Comparison of ENCODE assay signal across 8 mouse cellular contexts in the genomic region with DNA sequence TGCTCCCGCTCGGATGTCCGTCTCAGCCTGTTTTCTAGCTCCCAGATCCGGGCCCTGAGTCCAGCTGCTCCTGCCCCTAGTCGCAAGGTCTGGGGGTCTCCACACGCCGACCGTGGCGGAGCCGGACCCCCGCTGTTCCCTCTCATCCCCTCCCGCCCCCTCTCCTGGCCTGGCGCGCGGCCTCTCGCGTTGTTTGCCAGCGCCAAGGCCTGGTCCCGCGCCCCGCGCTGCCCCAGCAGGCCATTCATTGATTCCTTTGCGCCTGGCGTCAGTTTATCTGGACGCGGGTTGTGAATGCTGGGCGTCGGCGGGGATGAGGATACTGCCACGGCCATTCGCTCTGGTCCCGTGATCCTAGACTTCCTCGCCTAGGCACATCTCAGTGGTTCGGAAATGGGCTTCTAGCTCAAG. TPM values are rescaled to one million over a fixed set of nuclear protein-coding genes. Genes with fewer than 3 reads are reported as not detected.
DNase-seq lines count a peak whose midpoint lies in the region; ATAC-seq lines count a peak whose summit lies in the region.

No protein-coding gene starts in this region.

- ATAC-seq in kidney, embryonic 16.5 days (ENCODE audit: low FRiP score, low TSS enrichment), result peak; percentile 40
- peak; percentile 38 for ATAC-seq in liver, embryonic 11.5 days (replicated peaks; ENCODE audit: low FRiP score)
- peak; percentile 67 for ATAC-seq in neural tube, embryonic 12.5 days (ENCODE audit: low FRiP score, low read depth)

- peaks cover 3% of the 10 kb centered on the region; the same call in 1 of the 2 replicates for H3K36me3 ChIP-seq in kidney, embryonic 16.5 days (ENCODE audit: insufficient read depth, low read length)
- H3K36me3 ChIP-seq in liver, embryonic 11.5 days (ENCODE audit: control insufficient read depth, insufficient read depth, low read length), result 0 out of 2 replicates have a peak, but pooled peaks cover 3% of the 10 kb centered on the region
- no peaks in the 10 kb centered on the region for H3K36me3 ChIP-seq in neural tube, embryonic 12.5 days

- peak overlapping the region; percentile 81 for H3K4me2 ChIP-seq in kidney, embryonic 16.5 days (replicated peaks; ENCODE audit: low read depth, low read length)
- H3K4me2 ChIP-seq in liver, embryonic 11.5 days, result peak overlapping the region; percentile 73
- peak overlapping the region; percentile 92 for H3K4me2 ChIP-seq in neural tube, embryonic 12.5 days (replicated peaks)

- peaks cover 30% of the 10 kb centered on the region for H3K4me1 ChIP-seq in kidney, embryonic 16.5 days (ENCODE audit: insufficient read depth, low read length)
- peaks cover 27% of the 10 kb centered on the region for H3K4me1 ChIP-seq in liver, embryonic 11.5 days (replicated peaks; ENCODE audit: control insufficient read depth, insufficient read depth, low read length)
- peaks cover 19% of the 10 kb centered on the region for H3K4me1 ChIP-seq in neural tube, embryonic 12.5 days

- H3K9me3 ChIP-seq in kidney, embryonic 16.5 days (ENCODE audit: low read length), result no peaks in the 10 kb centered on the region
- no peaks in the 10 kb centered on the region for H3K9me3 ChIP-seq in liver, embryonic 11.5 days (ENCODE audit: control insufficient read depth, low read length)
- H3K9me3 ChIP-seq in neural tube, embryonic 12.5 days, result no peaks in the 10 kb centered on the region

- peak overlapping the region; percentile 95 for H3K9ac ChIP-seq in kidney, embryonic 16.5 days (replicated peaks; ENCODE audit: low read length)
- H3K9ac ChIP-seq in liver, embryonic 11.5 days (ENCODE audit: low read depth, low read length), result peak overlapping the region; percentile 96
- H3K9ac ChIP-seq in neural tube, embryonic 12.5 days, result peak overlapping the region; percentile 85

- H3K4me3 ChIP-seq in kidney, embryonic 16.5 days (ENCODE audit: low read length), result peak overlapping the region; percentile 74
- H3K4me3 ChIP-seq in liver, embryonic 11.5 days (ENCODE audit: low read depth, low read length), result peak overlapping the region; percentile 96
- peak overlapping the region; percentile 85 for H3K4me3 ChIP-seq in neural tube, embryonic 12.5 days

- under 1% methylated on average over 32 of the region's 34 CpGs for WGBS in kidney, embryonic 16.5 days
- WGBS in liver, embryonic 11.5 days, result under 1% methylated on average over 34 of the region's 34 CpGs
- WGBS in neural tube, embryonic 12.5 days, result under 1% methylated on average over 34 of the region's 34 CpGs

- no peak for DNase-seq in kidney, adult 18-20 months
- peak; percentile 90 for DNase-seq in MN1 (ENCODE audit: low spot score)
- peak; percentile 63 for DNase-seq in embryo, embryonic 11.5 days (ENCODE audit: low read depth, low spot score)
- peak; percentile 72 for DNase-seq in heart, postnatal 4 days
- DNase-seq in liver, embryonic 11.5 days (ENCODE audit: low spot score), result peak; percentile 76
- no peak for DNase-seq in thymus, postnatal 4 days

- no peaks in the 10 kb centered on the region for H3K27me3 ChIP-seq in kidney, embryonic 16.5 days (ENCODE audit: insufficient read depth, low read length)
- H3K27me3 ChIP-seq in liver, embryonic 11.5 days (replicated peaks; ENCODE audit: control insufficient read depth, insufficient read depth, low read length), result no peaks in the 10 kb centered on the region
- no peaks in the 10 kb centered on the region for H3K27me3 ChIP-seq in neural tube, embryonic 12.5 days (replicated peaks)

- peak overlapping the region; percentile 92 for H3K27ac ChIP-seq in kidney, embryonic 16.5 days (ENCODE audit: low read length)
- peak overlapping the region; percentile 95 for H3K27ac ChIP-seq in liver, embryonic 11.5 days (ENCODE audit: low read depth, low read length)
- peak overlapping the region; percentile 80 for H3K27ac ChIP-seq in neural tube, embryonic 12.5 days

RNA-seq across cellular contexts. Expression of gene Cnot9, which starts 0.6 kb away (rescaled TPM):
- polyA plus RNA-seq in kidney, embryonic 16.5 days (2015; fragmentation: Nextera tagmentation; extraction: Ambion mirVana), result 63.7 and 71.7 TPM in 2 replicates
- total RNA-seq in heart, postnatal 4 days (2021), result 10 to 100 TPM; 27.1 to 31.3 TPM
- polyA plus RNA-seq in liver, embryonic 11.5 days (2014; fragmentation: Nextera tagmentation; extraction: Ambion mirVana), result 88.5 and 90.8 TPM in 2 replicates
- 60.5 and 62.1 TPM in 2 replicates for polyA plus RNA-seq in neural tube, embryonic 12.5 days (2016; fragmentation: Nextera tagmentation; extraction: Ambion mirVana)

RNA-seq across cellular contexts. Expression of gene Plcd4, which starts 36.2 kb away (rescaled TPM):
- polyA plus RNA-seq in kidney, embryonic 16.5 days (2015; fragmentation: Nextera tagmentation; extraction: Ambion mirVana), result 1.3 TPM in 2 replicates
- total RNA-seq in heart, postnatal 4 days (2021), result under 1 TPM in 1 of 2 experiments, not detected in 1; 0.18 TPM
- 0.10 TPM in 1 of 2 replicates, not detected in the other for polyA plus RNA-seq in liver, embryonic 11.5 days (2014; fragmentation: Nextera tagmentation; extraction: Ambion mirVana)
- 2.2 and 2.9 TPM in 2 replicates for polyA plus RNA-seq in neural tube, embryonic 12.5 days (2016; fragmentation: Nextera tagmentation; extraction: Ambion mirVana)

RNA-seq across cellular contexts. Expression of gene Usp37, which starts 37.6 kb away (rescaled TPM):
- 31.5 and 36.5 TPM in 2 replicates for polyA plus RNA-seq in kidney, embryonic 16.5 days (2015; fragmentation: Nextera tagmentation; extraction: Ambion mirVana)
- 10 to 100 TPM; 22.2 to 26.0 TPM for total RNA-seq in heart, postnatal 4 days (2021)
- 28.8 and 32.3 TPM in 2 replicates for polyA plus RNA-seq in liver, embryonic 11.5 days (2014; fragmentation: Nextera tagmentation; extraction: Ambion mirVana)
- polyA plus RNA-seq in neural tube, embryonic 12.5 days (2016; fragmentation: Nextera tagmentation; extraction: Ambion mirVana), result 30.2 and 33.1 TPM in 2 replicates

Comparison
In these comparisons a context has a peak if more than half of its experiments do, and no peak if none do; other contexts are left out.
1. DNase-seq: peak in MN1 (single experiment), embryo, embryonic 11.5 days (single experiment), heart, postnatal 4 days (single experiment) and liver, embryonic 11.5 days (single experiment); none in kidney, adult 18-20 months (single experiment) and thymus, postnatal 4 days (single experiment).
2. Peak in every context shown above with its lines, with median percentiles within 50 percentile points of each other: ATAC-seq, H3K27ac ChIP-seq, H3K4me2 ChIP-seq, H3K4me3 ChIP-seq and H3K9ac ChIP-seq.